Mouse (Mus musculus) liver, embryonic 14.5 days (tissue): ENCODE data around the gene Gtf3c1. TPM values are rescaled to one million over a fixed set of nuclear protein-coding genes. Genes with fewer than 3 reads are reported as not detected.
"Not testable (repeated sequence)": the region's sequence is repeated elsewhere in the genome, so short reads cannot be mapped to it uniquely, and the experiment has no call there.

Experiments used
- ATAC-seq: fragments of 200-750 bp; cut with Nextera tagmentation; 2 replicates; pipeline ENCODE4 v1.8.0; 2017; ENCODE audit warnings: moderate number of reproducible peaks, mild to moderate bottlenecking, moderate library complexity; ENCODE audit not compliant: insufficient read depth
- DNase-seq, 3 experiments: peaks; one replicate each; pipeline ENCODE4 v3.0.0-alpha.2; 2012 to 2013; ENCODE audit warnings: low read depth in 3 of 3, low spot score in 3 of 3
- H3K27ac ChIP-seq: fragments of 300-500 bp; sonication (generic); 2 replicates; pipeline ENCODE4 v1.5.1; 2014; ENCODE audit warnings: moderate library complexity, mild to moderate bottlenecking, control low read depth, inconsistent platforms
- H3K27me3 ChIP-seq: fragments of 300-500 bp; sonication (generic); 2 replicates; pipeline ENCODE4 v1.6.1; 2014; ENCODE audit warnings: mild to moderate bottlenecking, low read length, moderate library complexity; ENCODE audit not compliant: control insufficient read depth, insufficient read depth
- H3K36me3 ChIP-seq: fragments of 300-500 bp; sonication (generic); replicated peaks from 2 replicates; pipeline ENCODE4 v1.6.1; 2014; ENCODE audit warnings: low read depth; ENCODE audit not compliant: control insufficient read depth, insufficient read depth
- H3K4me1 ChIP-seq, 2 experiments: fragments of 200-500 bp in 1 of 2; fragments of 300-500 bp in 1 of 2; sonication (generic) in 1 of 2; replicated peaks; 2 replicates each; pipeline ENCODE4 v1.6.1; 2012 to 2014; ENCODE audit warnings: antibody characterized with exemption in 1 of 2, inconsistent platforms in 1 of 2, low read length in 1 of 2; ENCODE audit not compliant: control insufficient read depth in 2 of 2, insufficient read depth in 2 of 2
- H3K4me2 ChIP-seq: fragments of 300-500 bp; sonication (generic); 2 replicates; pipeline ENCODE4 v1.6.1; 2014; ENCODE audit warnings: low read depth, mild to moderate bottlenecking, control low read depth, moderate library complexity
- H3K4me3 ChIP-seq, 2 experiments: fragments of 200-500 bp in 1 of 2; fragments of 300-500 bp in 1 of 2; sonication (generic) in 1 of 2; 2 replicates each; pipeline ENCODE4 v1.5.1; 2012 to 2014; ENCODE audit warnings: low read depth in 2 of 2, low read length in 2 of 2, mild to moderate bottlenecking in 2 of 2, control low read depth in 1 of 2, inconsistent platforms in 1 of 2, moderate library complexity in 1 of 2; ENCODE audit not compliant: insufficient read depth in 1 of 2
- H3K9ac ChIP-seq: fragments of 300-500 bp; sonication (generic); replicated peaks from 2 replicates; pipeline ENCODE4 v1.6.1; 2014; ENCODE audit warnings: mild to moderate bottlenecking, control low read depth, moderate library complexity
- H3K9me3 ChIP-seq: fragments of 300-500 bp; sonication (generic); 2 replicates; pipeline ENCODE4 v1.6.1; 2016; ENCODE audit warnings: low read length, mixed read lengths; ENCODE audit not compliant: control insufficient read depth
- CTCF ChIP-seq: IDR thresholded peaks from 2 replicates; pipeline ENCODE4 v1.5.1; 2016; ENCODE audit warnings: antibody characterized with exemption, low read depth, control low read depth
- EP300 ChIP-seq: IDR thresholded peaks from 2 replicates; pipeline ENCODE4 v1.6.1; 2016; ENCODE audit warnings: antibody characterized with exemption, low read depth
- WGBS: fragments of 180-500 bp; shearing (Covaris S2); extraction: QIAGEN DNeasy Blood & Tissue Kit; methylation state at CpG from one replicate; pipeline ENCODE4 v1.1.7; 2014; ENCODE audit not compliant: insufficient replicate concordance; 5-methylcytosine and 5-hydroxymethylcytosine counted together
- polyA plus RNA-seq, 2 experiments: library from polyadenylated mRNA; depleted of rRNA in 1 of 2; stranded (reverse) in 1 of 2; unstranded in 1 of 2; fragments of >200 nt; fragmentation: Nextera tagmentation in 1 of 2; extraction: Ambion mirVana in 1 of 2; gene quantifications; 2 replicates each; pipeline versions ENCODE4 v1.2.1 to v1.2.3; 2012 to 2014

Gene Gtf3c1
- polyA plus RNA-seq, 2 experiments, result 6.3 to 7.3 TPM

GRCm38 (mm10) chr7:125721033-125721432, 13.5 kb upstream of the Gtf3c1 start:
- Histone ChIP-seq H3K9ac (no peak overlapping the region), H3K4me2 (no peak overlapping the region), H3K9me3 (no peaks in the 10 kb centered on the region), H3K4me3 (no peak overlapping the region), H3K27ac (no peak overlapping the region), H3K4me1 (peaks cover 0 to 3% of the 10 kb centered on the region in 2 experiments; a peak in 1 of 4 replicates), H3K36me3 (no peaks in the 10 kb centered on the region), H3K27me3 (no peaks in the 10 kb centered on the region)
- DNase-seq, result no peak
- ATAC-seq, result no peak
- 53% methylated on average over 4 of the region's 4 CpGs for WGBS
- no peak for TF ChIP-seq CTCF

GRCm38 (mm10) chr7:125720370-125720769, 12.8 kb upstream of the Gtf3c1 start:
- Histone ChIP-seq H3K4me3 (no peak overlapping the region), H3K9me3 (no peaks in the 10 kb centered on the region), H3K27ac (no peak overlapping the region), H3K4me2 (no peak overlapping the region), H3K36me3 (no peaks in the 10 kb centered on the region), H3K9ac (no peak overlapping the region), H3K27me3 (no peaks in the 10 kb centered on the region), H3K4me1 (peaks cover 0 to 3% of the 10 kb centered on the region in 2 experiments; a peak in 1 of 4 replicates)
- no peak for ATAC-seq
- no peak for TF ChIP-seq CTCF
- no peak for TF ChIP-seq EP300
- 71% methylated on average over 5 of the region's 5 CpGs for WGBS
- no peak for DNase-seq

GRCm38 (mm10) chr7:125717612-125718011, 10.0 kb upstream of the Gtf3c1 start:
- Histone ChIP-seq H3K27me3 (no peaks in the 10 kb centered on the region), H3K4me1 (peaks cover 0 to 3% of the 10 kb centered on the region in 2 experiments; a peak in 1 of 4 replicates), H3K36me3 (no peaks in the 10 kb centered on the region), H3K27ac (no peak overlapping the region), H3K4me3 (no peak overlapping the region), H3K9me3 (no peaks in the 10 kb centered on the region), H3K4me2 (no peak overlapping the region), H3K9ac (no peak overlapping the region)
- ATAC-seq (no peak), DNase-seq (no peak)
- TF ChIP-seq EP300, result no peak
- TF ChIP-seq CTCF, result no peak

GRCm38 (mm10) chr7:125716724-125717123, 9.1 kb upstream of the Gtf3c1 start:
- TF ChIP-seq EP300 (no peak), CTCF (no peak)
- Histone ChIP-seq H3K9ac (no peak overlapping the region), H3K27ac (no peak overlapping the region), H3K4me2 (no peak overlapping the region), H3K9me3 (no peaks in the 10 kb centered on the region), H3K4me3 (no peak overlapping the region), H3K27me3 (no peaks in the 10 kb centered on the region), H3K4me1 (peaks cover 0 to 3% of the 10 kb centered on the region in 2 experiments; a peak in 1 of 4 replicates), H3K36me3 (no peaks in the 10 kb centered on the region)
- ATAC-seq, result no peak
- DNase-seq, result no peak
- 43% methylated on average over 2 of the region's 2 CpGs for WGBS

- H3K9ac ChIP-seq, result no peak overlapping the region
- H3K27me3 ChIP-seq, result no peaks in the 10 kb centered on the region
- no peak for ATAC-seq
- H3K27ac ChIP-seq, result no peak overlapping the region
- WGBS, result 59% methylated on average over 3 of the region's 3 CpGs
- H3K4me2 ChIP-seq, result no peak overlapping the region
- no peaks in the 10 kb centered on the region for H3K9me3 ChIP-seq
- H3K4me3 ChIP-seq, result no peak overlapping the region
- no peaks in the 10 kb centered on the region for H3K36me3 ChIP-seq
- TF ChIP-seq EP300 (no peak), CTCF (no peak)
- H3K4me1 ChIP-seq, result no peaks in the 10 kb centered on the region
- DNase-seq, result no peak
Observed at GRCm38 (mm10) chr7:125714803-125715202, 7.2 kb upstream of the Gtf3c1 start.

- H3K4me3 ChIP-seq, DNase-seq, H3K4me1 ChIP-seq, ATAC-seq, H3K27me3 ChIP-seq, H3K27ac ChIP-seq, H3K4me2 ChIP-seq, H3K9ac ChIP-seq, H3K9me3 ChIP-seq, H3K36me3 ChIP-seq: not testable (repeated sequence)
- WGBS, result 63% methylated on average over 6 of the region's 7 CpGs
Observed at GRCm38 (mm10) chr7:125713542-125714055, 6.0 kb upstream of the Gtf3c1 start.
